Mouse (Mus musculus) frontal cortex, adult 2 months (tissue): ENCODE data around the gene Pacs1. TPM values are rescaled to one million over a fixed set of nuclear protein-coding genes. Genes with fewer than 3 reads are reported as not detected.

ENCODE experiments used
- polyA plus RNA-seq: library from polyadenylated mRNA; depleted of rRNA; stranded (reverse); fragments of >200 nt; gene quantifications from 2 replicates; pipeline ENCODE4 v1.2.3, GENCODE M21; 2012; rRNA removed

Pacs1 gene
- polyA plus RNA-seq, 1 experiment, result 47.3 TPM

Other genes starting within 250 kb of the Pacs1 start
- gene Slc29a2, start 249.3 kb downstream of the Pacs1 start, polyA plus RNA-seq, result 23.2 and 26.5 TPM in 2 replicates
- 96.1 and 97.4 TPM in 2 replicates for gene B4gat1, start 234.3 kb downstream of the Pacs1 start, polyA plus RNA-seq
- gene AC124502.3, start 234.2 kb downstream of the Pacs1 start, polyA plus RNA-seq, result 4.4 and 5.4 TPM in 2 replicates
- gene Brms1, start 231.8 kb downstream of the Pacs1 start, polyA plus RNA-seq, result 32.4 and 32.5 TPM in 2 replicates
- gene Rin1, start 222.6 kb downstream of the Pacs1 start, polyA plus RNA-seq, result 59.9 and 70.6 TPM in 2 replicates
- gene Cd248, start 205.0 kb downstream of the Pacs1 start, polyA plus RNA-seq, result 5.2 and 5.7 TPM in 2 replicates
- gene Tmem151a, start 187.6 kb downstream of the Pacs1 start, polyA plus RNA-seq, result 106 and 122 TPM in 2 replicates
- 44.7 and 45.1 TPM in 2 replicates for gene Yif1a, start 184.6 kb downstream of the Pacs1 start, polyA plus RNA-seq
- 383 and 422 TPM in 2 replicates for gene Cnih2, start 174.6 kb downstream of the Pacs1 start, polyA plus RNA-seq
- gene Rab1b, start 166.0 kb downstream of the Pacs1 start, polyA plus RNA-seq, result 190 and 208 TPM in 2 replicates
- gene Klc2, start 154.6 kb downstream of the Pacs1 start, polyA plus RNA-seq, result 183 and 187 TPM in 2 replicates
- gene Sf3b2, start 22.3 kb upstream of the Pacs1 start, polyA plus RNA-seq, result 168 and 172 TPM in 2 replicates
- 61.5 and 70.3 TPM in 2 replicates for gene Gal3st3, start 25.2 kb upstream of the Pacs1 start, polyA plus RNA-seq
- gene Catsper1, start 62.6 kb upstream of the Pacs1 start, polyA plus RNA-seq, result not detected in 2 replicates
- gene Cst6, start 76.5 kb upstream of the Pacs1 start, polyA plus RNA-seq, result 9.6 and 10.2 TPM in 2 replicates
- gene Eif1ad, start 93.6 kb upstream of the Pacs1 start, polyA plus RNA-seq, result 25.4 and 27.0 TPM in 2 replicates
- gene Banf1, start 94.0 kb upstream of the Pacs1 start, polyA plus RNA-seq, result 95.2 and 99.8 TPM in 2 replicates
- 70.5 and 85.4 TPM in 2 replicates for gene Sart1, start 115.6 kb upstream of the Pacs1 start, polyA plus RNA-seq
- not detected in 2 replicates for gene Tsga10ip, start 129.4 kb upstream of the Pacs1 start, polyA plus RNA-seq
- 305 and 342 TPM in 2 replicates for gene Drap1, start 151.9 kb upstream of the Pacs1 start, polyA plus RNA-seq
- gene AI837181, start 152.0 kb upstream of the Pacs1 start, polyA plus RNA-seq, result 94.3 and 95.0 TPM in 2 replicates
- 0.06 and 0.19 TPM in 2 replicates for gene Fosl1, start 174.4 kb upstream of the Pacs1 start, polyA plus RNA-seq
- gene Ccdc85b, start 184.8 kb upstream of the Pacs1 start, polyA plus RNA-seq, result 22.4 and 24.7 TPM in 2 replicates
- 130 and 142 TPM in 2 replicates for gene Fibp, start 187.5 kb upstream of the Pacs1 start, polyA plus RNA-seq
- gene Ctsw, start 195.4 kb upstream of the Pacs1 start, polyA plus RNA-seq, result 0.38 and 0.40 TPM in 2 replicates
- 36.5 and 37.4 TPM in 2 replicates for gene Efemp2, start 200.8 kb upstream of the Pacs1 start, polyA plus RNA-seq
- 42.4 TPM in 2 replicates for gene Mus81, start 215.3 kb upstream of the Pacs1 start, polyA plus RNA-seq
- 1,335 and 1,444 TPM in 2 replicates for gene Cfl1, start 217.3 kb upstream of the Pacs1 start, polyA plus RNA-seq
- 5.4 and 5.9 TPM in 2 replicates for gene 1700020D05Rik, start 230.7 kb upstream of the Pacs1 start, polyA plus RNA-seq
- gene Snx32, start 237.4 kb upstream of the Pacs1 start, polyA plus RNA-seq, result 152 and 164 TPM in 2 replicates